Mouse (Mus musculus): ENCODE data around the gene Polk. TPM values are rescaled to one million over a fixed set of nuclear protein-coding genes. Genes with fewer than 3 reads are reported as not detected.

Polk gene
- polyA plus RNA-seq (2012; fragmentation: generic; extraction: Trizol), result 1 to 10 TPM in 1 of 2 experiments, under 1 TPM in 1; 0.22 to 1.3 TPM

GRCm38 (mm10) chr13:96542081-96542889, at the start of gene Polk, which contains the start of gene Col4a3bp:
Gene Polk, minus strand, starts transcription at chr13:96542579.
Gene Col4a3bp, plus strand, starts transcription at chr13:96542618.

GRCm38 (mm10) chr13:96490433-96490832, 51.9 kb downstream of the Polk start, which contains the start of gene Gm17622:
Gene Gm17622, plus strand, starts transcription at chr13:96490733.

GRCm38 (mm10) chr13:96470957-96471356, 71.4 kb downstream of the Polk start, which contains the start of gene Ankdd1b:
Gene Ankdd1b, minus strand, starts transcription at chr13:96471198.

Other genes starting within 250 kb of the Polk start
- gene Poc5, start 154.3 kb downstream of the Polk start, polyA plus RNA-seq (2012; fragmentation: generic; extraction: Trizol), result 1 to 10 TPM; 1.7 to 5.7 TPM
- not detected for gene Ankdd1b, start 71.4 kb downstream of the Polk start, polyA plus RNA-seq (2012; fragmentation: generic; extraction: Trizol)
- not detected for gene Gm17622, start 51.8 kb downstream of the Polk start, polyA plus RNA-seq (2012; fragmentation: generic; extraction: Trizol)
- 1 to 10 TPM in 1 of 2 experiments, under 1 TPM in 1; 0.62 to 4.3 TPM for gene Col4a3bp, start within 50 bp of the Polk start, polyA plus RNA-seq (2012; fragmentation: generic; extraction: Trizol)
- gene Hmgcr, start 128.4 kb upstream of the Polk start, polyA plus RNA-seq (2012; fragmentation: generic; extraction: Trizol), result 10 to 100 TPM in 1 of 2 experiments, 1 to 10 TPM in 1; 3.6 to 25.6 TPM
- gene Ankrd31, start 205.7 kb upstream of the Polk start, polyA plus RNA-seq (2012; fragmentation: generic; extraction: Trizol), result not detected

All from C3H10T1/2 (cell line).